Mouse (Mus musculus): ENCODE results near the gene Gtf2h3. TPM values are rescaled to one million over a fixed set of nuclear protein-coding genes. Genes with fewer than 3 reads are reported as not detected.
A peak's percentile ranks its signal among the peaks of the same experiment; 100 is the strongest.
"Not testable (repeated sequence)": the region's sequence is repeated elsewhere in the genome, so short reads cannot be mapped to it uniquely, and the experiment has no call there.

Gtf2h3 gene
- polyA plus RNA-seq, 1 experiment from 2014 or later = 34.1 TPM

GRCm38 (mm10) chr5:124536776-124537175, 42.2 kb upstream of the Gtf2h3 start:
- Histone ChIP-seq H3K27ac (replicated peaks in 1 of 2; ENCODE audit: control insufficient read depth in 1 of 2, insufficient read depth in 1 of 2, low read depth in 2 of 2, low read length in 2 of 2) (peak overlapping the region; percentile 71 to 87), H3K4me3 (ENCODE audit: control insufficient read depth in 1 of 2, insufficient read depth in 1 of 2, low read depth in 1 of 2, low read length in 2 of 2) (peak overlapping the region; percentile 25 to 37)
- 2% methylated on average over 17 of the region's 17 CpGs for WGBS

DNA sequence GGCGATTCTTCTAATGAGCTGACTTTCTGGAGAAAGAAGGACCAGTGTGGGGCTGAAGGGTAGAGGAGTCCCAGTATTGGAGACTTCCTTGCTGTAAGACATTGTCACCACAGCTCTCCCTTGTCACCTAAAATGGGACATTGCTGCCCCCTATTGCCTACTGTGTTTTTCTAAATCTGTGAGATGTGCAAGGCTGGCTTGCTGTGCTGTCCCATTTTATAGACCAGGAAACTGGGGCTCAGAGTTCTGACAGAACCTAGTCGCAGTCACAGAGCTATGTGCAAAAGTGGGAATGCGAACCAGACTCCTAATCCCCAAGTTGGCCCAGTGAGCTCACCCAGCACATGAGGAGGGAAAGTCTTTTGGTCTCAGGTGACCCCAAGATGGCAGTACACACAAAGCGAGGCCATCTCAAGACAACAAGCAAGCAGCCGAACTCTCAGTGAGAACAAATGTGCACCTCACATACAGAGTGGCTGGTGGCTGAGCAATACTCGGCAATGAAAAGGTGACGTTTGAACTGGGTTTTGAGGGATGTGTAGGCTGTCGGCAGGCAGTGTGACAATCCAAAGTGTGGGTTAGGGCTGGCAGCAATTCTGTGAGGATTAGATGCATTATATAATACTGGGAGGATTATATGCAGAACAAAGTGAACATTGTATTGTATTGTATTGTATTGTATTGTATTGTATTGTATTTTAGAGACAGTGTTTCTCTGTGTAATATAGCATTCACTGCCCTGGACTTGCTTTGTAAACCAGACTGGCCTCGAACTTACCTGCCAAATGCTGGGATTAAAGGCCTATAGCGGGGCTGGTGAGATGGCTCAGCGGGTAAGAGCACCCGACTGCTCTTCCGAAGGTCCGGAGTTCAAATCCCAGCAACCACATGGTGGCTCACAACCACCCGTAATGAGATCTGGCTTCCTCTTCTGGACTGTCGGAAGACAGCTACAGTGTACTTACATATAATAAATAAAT, 39.8 kb upstream of the Gtf2h3 start:
- Histone ChIP-seq H3K27ac (replicated peaks in 1 of 2; ENCODE audit: control insufficient read depth in 1 of 2, insufficient read depth in 1 of 2, low read depth in 2 of 2, low read length in 2 of 2) (no peak overlapping the region), H3K4me2 (ENCODE audit: low read length) (no peak overlapping the region), H3K4me1 (ENCODE audit: control insufficient read depth in 2 of 2, insufficient read depth in 2 of 2, low read length in 2 of 2) (peaks cover 9 to 23% of the 10 kb centered on the region in 2 experiments), H3K9me3 (ENCODE audit: control insufficient read depth, low read length) (no peaks in the 10 kb centered on the region), H3K27me3 (ENCODE audit: control insufficient read depth, insufficient read depth, low read length) (no peaks in the 10 kb centered on the region), H3K4me3 (ENCODE audit: control insufficient read depth in 1 of 2, insufficient read depth in 1 of 2, low read depth in 1 of 2, low read length in 2 of 2) (no peak overlapping the region), H3K36me3 (ENCODE audit: control insufficient read depth, insufficient read depth, low read length) (peaks cover 20% of the 10 kb centered on the region), H3K9ac (ENCODE audit: low read length) (no peak overlapping the region)
- no peak for ATAC-seq (ENCODE audit: insufficient number of reproducible peaks, insufficient read depth, low FRiP score, low read depth)
- WGBS = 77% methylated on average over 15 of the region's 16 CpGs

More at GRCm38 (mm10) chr5:124536776-124537175, 42.2 kb upstream of the Gtf2h3 start:
- H3K9me3 ChIP-seq (ENCODE audit: control insufficient read depth, low read length) = no peaks in the 10 kb centered on the region
- no peaks in the 10 kb centered on the region for H3K36me3 ChIP-seq (ENCODE audit: control insufficient read depth, insufficient read depth, low read length)
- peaks cover 7 to 15% of the 10 kb centered on the region in 2 experiments for H3K4me1 ChIP-seq (ENCODE audit: control insufficient read depth in 2 of 2, insufficient read depth in 2 of 2, low read length in 2 of 2)
- no peak for ATAC-seq (ENCODE audit: insufficient number of reproducible peaks, insufficient read depth, low FRiP score, low read depth)
- H3K4me2 ChIP-seq (ENCODE audit: low read length) = peak overlapping the region; percentile 64
- peak overlapping the region; percentile 66 for H3K9ac ChIP-seq (ENCODE audit: low read length)
- no peaks in the 10 kb centered on the region for H3K27me3 ChIP-seq (ENCODE audit: control insufficient read depth, insufficient read depth, low read length)

DNA sequence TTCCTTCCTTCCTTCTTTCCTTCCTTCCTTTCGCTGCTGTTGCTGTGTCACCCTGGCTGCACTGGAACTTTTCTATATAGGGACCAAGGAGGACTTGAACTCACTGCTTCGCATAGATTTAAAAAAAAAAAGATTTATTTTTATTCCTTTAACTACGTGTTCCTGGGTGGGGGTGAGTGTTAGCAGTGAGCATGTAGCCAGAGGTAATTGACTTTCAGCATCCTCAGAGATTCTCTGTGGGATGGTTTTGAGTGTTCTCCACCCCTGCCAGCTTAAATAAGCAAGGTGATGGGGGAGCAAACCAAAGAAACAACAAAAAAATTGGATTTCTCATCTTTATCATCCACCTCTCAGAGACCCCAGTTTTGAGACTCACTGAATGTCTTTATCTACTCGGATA, 39.0 kb upstream of the Gtf2h3 start:
- peak overlapping the region in 1 of 2 experiments; percentile 80; a peak in 2 of 4 replicates for H3K4me3 ChIP-seq (ENCODE audit: control insufficient read depth in 1 of 2, insufficient read depth in 1 of 2, low read depth in 1 of 2, low read length in 2 of 2)
- H3K27ac ChIP-seq (replicated peaks in 1 of 2; ENCODE audit: control insufficient read depth in 1 of 2, insufficient read depth in 1 of 2, low read depth in 2 of 2, low read length in 2 of 2) = no peak overlapping the region
- H3K9ac ChIP-seq (ENCODE audit: low read length) = peak overlapping the region; percentile 63; the same call in 1 of the 2 replicates
- 76% methylated on average over 4 of the region's 4 CpGs for WGBS
- peaks cover 9 to 23% of the 10 kb centered on the region in 2 experiments for H3K4me1 ChIP-seq (ENCODE audit: control insufficient read depth in 2 of 2, insufficient read depth in 2 of 2, low read length in 2 of 2)
- no peaks in the 10 kb centered on the region for H3K27me3 ChIP-seq (ENCODE audit: control insufficient read depth, insufficient read depth, low read length)
- peak overlapping the region; percentile 56 for H3K4me2 ChIP-seq (ENCODE audit: low read length)
- peaks cover 28% of the 10 kb centered on the region for H3K36me3 ChIP-seq (ENCODE audit: control insufficient read depth, insufficient read depth, low read length)
- H3K9me3 ChIP-seq (ENCODE audit: control insufficient read depth, low read length) = no peaks in the 10 kb centered on the region
- ATAC-seq (ENCODE audit: insufficient number of reproducible peaks, insufficient read depth, low FRiP score, low read depth) = no peak

DNA sequence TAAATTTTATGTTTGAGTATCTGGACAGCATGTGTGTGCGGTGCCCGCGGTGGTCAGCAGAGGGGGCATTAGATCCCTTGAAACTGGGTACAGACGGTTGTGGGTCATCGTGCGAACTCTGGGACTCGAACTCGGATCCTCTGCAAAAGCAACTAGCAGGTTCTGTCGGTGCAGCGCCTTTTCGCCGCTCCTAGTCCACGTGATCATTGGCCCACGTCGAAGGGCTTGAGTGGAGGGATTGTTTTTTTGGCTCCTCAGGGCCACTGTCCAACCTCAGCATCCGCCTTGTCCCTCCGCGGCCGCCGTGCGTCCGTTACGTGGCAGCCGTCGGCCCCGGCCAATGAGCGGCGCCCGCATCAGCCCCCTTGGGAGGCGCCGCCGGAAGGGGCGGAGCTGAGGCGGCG, 38.6 kb upstream of the Gtf2h3 start, which contains the start of gene Tmed2:
Gene Tmed2, plus strand, starts transcription at position 313 of the 404 bp plus-strand sequence.
- H3K4me2 ChIP-seq (ENCODE audit: low read length) = peak within 1 kb of the TSS; percentile 75
- peak; percentile 91 for ATAC-seq (ENCODE audit: insufficient number of reproducible peaks, insufficient read depth, low FRiP score, low read depth)
- 1% methylated on average over 35 of the region's 35 CpGs for WGBS
- H3K9ac ChIP-seq (ENCODE audit: low read length) = peak within 1 kb of the TSS; percentile 93
- H3K4me1 ChIP-seq (ENCODE audit: control insufficient read depth in 2 of 2, insufficient read depth in 2 of 2, low read length in 2 of 2) = peaks cover 9 to 23% of the 10 kb centered on the region in 2 experiments
- no peaks in the 10 kb centered on the region for H3K27me3 ChIP-seq (ENCODE audit: control insufficient read depth, insufficient read depth, low read length)
- H3K27ac ChIP-seq (replicated peaks in 1 of 2; ENCODE audit: control insufficient read depth in 1 of 2, insufficient read depth in 1 of 2, low read depth in 2 of 2, low read length in 2 of 2) = peak within 1 kb of the TSS; percentile 78 to 88
- no peaks in the 10 kb centered on the region for H3K9me3 ChIP-seq (ENCODE audit: control insufficient read depth, low read length)
- peak within 1 kb of the TSS; percentile 80 to 95 for H3K4me3 ChIP-seq (ENCODE audit: control insufficient read depth in 1 of 2, insufficient read depth in 1 of 2, low read depth in 1 of 2, low read length in 2 of 2)
- peaks cover 32% of the 10 kb centered on the region for H3K36me3 ChIP-seq (ENCODE audit: control insufficient read depth, insufficient read depth, low read length)

DNA sequence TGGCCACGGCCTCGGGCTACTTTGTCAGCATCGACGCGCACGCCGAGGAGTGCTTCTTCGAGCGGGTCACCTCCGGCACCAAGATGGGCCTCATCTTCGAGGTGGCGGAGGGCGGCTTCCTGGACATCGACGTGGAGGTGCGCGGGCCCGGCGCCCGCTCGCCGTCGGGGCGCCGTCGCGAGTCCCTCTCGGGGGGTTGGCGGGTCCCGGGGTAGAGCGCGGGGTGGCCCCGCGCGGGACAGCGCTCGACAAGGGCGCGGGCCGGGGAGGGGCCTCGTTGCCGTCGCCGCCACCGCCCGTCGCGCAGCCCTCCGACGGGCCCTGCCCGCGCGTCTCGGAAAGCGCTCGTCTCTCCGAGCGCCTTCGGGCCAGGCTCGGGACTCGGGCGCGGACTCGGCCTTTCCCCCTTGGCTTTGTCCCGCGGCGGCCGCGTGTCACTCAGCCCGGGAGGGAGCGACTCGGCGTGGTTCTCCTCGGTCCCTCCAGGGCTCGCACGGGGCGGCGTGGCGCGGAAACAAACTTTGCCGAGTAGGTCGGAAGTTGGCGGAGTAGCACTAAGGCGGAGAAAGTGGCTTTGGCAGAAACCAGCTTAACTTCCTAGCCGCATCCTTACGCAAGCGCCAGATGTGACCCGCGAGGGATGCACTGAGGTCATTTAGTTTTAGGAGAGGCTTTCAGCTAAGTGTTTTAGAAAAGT, 37.9 kb upstream of the Gtf2h3 start:
- Histone ChIP-seq H3K9ac (ENCODE audit: low read length) (peak overlapping the region; percentile 93), H3K9me3 (ENCODE audit: control insufficient read depth, low read length) (no peaks in the 10 kb centered on the region), H3K27ac (replicated peaks in 1 of 2; ENCODE audit: control insufficient read depth in 1 of 2, insufficient read depth in 1 of 2, low read depth in 2 of 2, low read length in 2 of 2) (peak overlapping the region; percentile 78 to 88), H3K36me3 (ENCODE audit: control insufficient read depth, insufficient read depth, low read length) (peaks cover 39% of the 10 kb centered on the region), H3K27me3 (ENCODE audit: control insufficient read depth, insufficient read depth, low read length) (no peaks in the 10 kb centered on the region), H3K4me2 (ENCODE audit: low read length) (peak overlapping the region; percentile 75), H3K4me3 (ENCODE audit: control insufficient read depth in 1 of 2, insufficient read depth in 1 of 2, low read depth in 1 of 2, low read length in 2 of 2) (peak overlapping the region; percentile 80 to 95), H3K4me1 (ENCODE audit: control insufficient read depth in 2 of 2, insufficient read depth in 2 of 2, low read length in 2 of 2) (peaks cover 9 to 23% of the 10 kb centered on the region in 2 experiments)
- under 1% methylated on average over 54 of the region's 89 CpGs for WGBS
- ATAC-seq (ENCODE audit: insufficient number of reproducible peaks, insufficient read depth, low FRiP score, low read depth) = peak; percentile 71

DNA sequence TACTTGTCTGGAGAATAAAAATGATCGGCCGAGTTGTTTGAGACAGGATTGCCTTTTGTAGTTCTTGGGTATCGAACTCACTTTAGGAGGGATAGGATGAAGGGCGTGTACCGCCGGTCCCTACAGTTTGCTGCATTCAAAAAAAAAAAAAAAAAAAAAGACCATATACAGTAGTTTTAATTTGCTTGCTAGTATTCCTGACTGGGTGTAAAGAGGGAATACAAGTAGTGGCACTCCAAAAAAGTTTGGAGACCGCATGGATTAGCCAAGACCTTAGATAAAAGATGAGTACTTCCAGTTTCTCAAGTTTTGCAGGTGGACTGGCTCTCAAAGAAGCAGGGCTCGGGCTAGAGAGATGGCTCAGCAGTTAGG, 37.4 kb upstream of the Gtf2h3 start:
- H3K9ac ChIP-seq (ENCODE audit: low read length) = peak overlapping the region; percentile 93
- H3K4me3 ChIP-seq (ENCODE audit: control insufficient read depth in 1 of 2, insufficient read depth in 1 of 2, low read depth in 1 of 2, low read length in 2 of 2) = peak overlapping the region; percentile 80 to 95
- 7% methylated on average over 8 of the region's 8 CpGs for WGBS
- peak overlapping the region; percentile 75 for H3K4me2 ChIP-seq (ENCODE audit: low read length)
- peaks cover 9 to 22% of the 10 kb centered on the region in 2 experiments for H3K4me1 ChIP-seq (ENCODE audit: control insufficient read depth in 2 of 2, insufficient read depth in 2 of 2, low read length in 2 of 2)
- H3K27ac ChIP-seq (replicated peaks in 1 of 2; ENCODE audit: control insufficient read depth in 1 of 2, insufficient read depth in 1 of 2, low read depth in 2 of 2, low read length in 2 of 2) = peak overlapping the region; percentile 78 to 88
- H3K36me3 ChIP-seq (ENCODE audit: control insufficient read depth, insufficient read depth, low read length) = peaks cover 44% of the 10 kb centered on the region
- no peaks in the 10 kb centered on the region for H3K9me3 ChIP-seq (ENCODE audit: control insufficient read depth, low read length)
- no peak for ATAC-seq (ENCODE audit: insufficient number of reproducible peaks, insufficient read depth, low FRiP score, low read depth)
- no peaks in the 10 kb centered on the region for H3K27me3 ChIP-seq (ENCODE audit: control insufficient read depth, insufficient read depth, low read length)

DNA sequence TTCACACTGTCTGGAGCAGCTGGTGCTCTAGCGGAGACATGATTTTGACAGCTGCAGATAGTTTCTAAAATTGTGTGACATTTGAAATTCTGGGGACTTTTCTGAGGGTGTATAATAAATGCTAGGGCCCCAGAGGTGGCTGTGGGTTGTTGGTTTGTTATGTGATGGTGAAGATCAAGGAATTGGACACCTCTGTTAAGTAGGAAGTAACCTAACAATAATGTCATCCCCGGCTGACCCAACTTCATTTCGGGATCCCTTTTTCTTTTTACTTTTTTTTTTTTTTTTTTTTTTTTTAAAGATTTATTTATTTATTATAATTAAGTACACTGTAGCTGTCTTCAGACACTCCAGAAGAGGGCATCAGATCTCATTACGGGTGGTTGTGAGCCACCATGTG, 28.2 kb upstream of the Gtf2h3 start:
- not testable (repeated sequence) for H3K9ac ChIP-seq (ENCODE audit: low read length); H3K4me2 ChIP-seq (ENCODE audit: low read length); ATAC-seq (ENCODE audit: insufficient number of reproducible peaks, insufficient read depth, low FRiP score, low read depth); H3K27me3 ChIP-seq (ENCODE audit: control insufficient read depth, insufficient read depth, low read length); H3K27ac ChIP-seq (replicated peaks in 1 of 2; ENCODE audit: control insufficient read depth in 1 of 2, insufficient read depth in 1 of 2, low read depth in 2 of 2, low read length in 2 of 2); H3K4me1 ChIP-seq (ENCODE audit: control insufficient read depth in 2 of 2, insufficient read depth in 2 of 2, low read length in 2 of 2); H3K4me3 ChIP-seq (ENCODE audit: control insufficient read depth in 1 of 2, insufficient read depth in 1 of 2, low read depth in 1 of 2, low read length in 2 of 2); H3K9me3 ChIP-seq (ENCODE audit: control insufficient read depth, low read length)
- H3K36me3 ChIP-seq (ENCODE audit: control insufficient read depth, insufficient read depth, low read length) = peaks cover 56% of the 10 kb centered on the region
- 81% methylated on average over 4 of the region's 4 CpGs for WGBS

All from heart, embryonic 14.5 days (tissue).